Mouse (Mus musculus) kidney, embryonic 16.5 days (tissue): ENCODE measurements around the gene Wnt7b. TPM values are rescaled to one million over a fixed set of nuclear protein-coding genes. Genes with fewer than 3 reads are reported as not detected.

Experiments
- ATAC-seq: fragments of 200-750 bp; cut with Nextera tagmentation; 2 replicates; pipeline ENCODE4 v1.8.0; 2017; ENCODE audit warnings: moderate TSS enrichment; ENCODE audit not compliant: low FRiP score, low TSS enrichment
- H3K27ac ChIP-seq: fragments of 300-500 bp; sonication (generic); 2 replicates; pipeline ENCODE4 v1.5.1; 2014; ENCODE audit warnings: low read length
- H3K27me3 ChIP-seq: fragments of 300-500 bp; sonication (generic); 2 replicates; pipeline ENCODE4 v1.6.1; 2014; ENCODE audit warnings: low read length, control low read depth, mixed read lengths; ENCODE audit not compliant: insufficient read depth
- H3K36me3 ChIP-seq: fragments of 300-500 bp; sonication (generic); 2 replicates; pipeline ENCODE4 v1.6.1; 2014; ENCODE audit warnings: low read length, control low read depth, mixed read lengths; ENCODE audit not compliant: insufficient read depth
- H3K4me1 ChIP-seq: fragments of 300-500 bp; sonication (generic); 2 replicates; pipeline ENCODE4 v1.6.1; 2014; ENCODE audit warnings: low read length, control low read depth, mixed read lengths; ENCODE audit not compliant: insufficient read depth
- H3K4me2 ChIP-seq: fragments of 300-500 bp; sonication (generic); replicated peaks from 2 replicates; pipeline ENCODE4 v1.6.1; 2014; ENCODE audit warnings: low read depth, low read length
- H3K4me3 ChIP-seq: fragments of 300-500 bp; sonication (generic); 2 replicates; pipeline ENCODE4 v1.5.1; 2014; ENCODE audit warnings: mild to moderate bottlenecking, low read length
- H3K9ac ChIP-seq: fragments of 300-500 bp; sonication (generic); replicated peaks from 2 replicates; pipeline ENCODE4 v1.6.1; 2014; ENCODE audit warnings: low read length
- H3K9me3 ChIP-seq: fragments of 300-500 bp; sonication (generic); 2 replicates; pipeline ENCODE4 v1.6.1; 2016; ENCODE audit warnings: low read length, control low read depth
- WGBS: fragments of 180-500 bp; shearing (Covaris S2); extraction: QIAGEN DNeasy Blood & Tissue Kit; methylation state at CpG from one replicate; pipeline ENCODE4 v1.1.7; 2014; 5-methylcytosine and 5-hydroxymethylcytosine counted together
- polyA plus RNA-seq: library from polyadenylated mRNA; unstranded; fragments of >200 nt; fragmentation: Nextera tagmentation; extraction: Ambion mirVana; gene quantifications from 2 replicates; pipeline ENCODE4 v1.2.1, GENCODE M21; 2015

Gene Wnt7b
- polyA plus RNA-seq, 1 experiment from 2014 or later = 22.5 TPM

GRCm38 (mm10) chr15:85612660-85613357, 30.5 kb upstream of the Wnt7b start:
- Histone ChIP-seq H3K4me1 (peaks cover 44% of the 10 kb centered on the region), H3K27ac (peak overlapping the region; percentile 73)
- WGBS = 82% methylated on average over 8 of the region's 8 CpGs

GRCm38 (mm10) chr15:85611701-85612520, 29.6 kb upstream of the Wnt7b start:
- Histone ChIP-seq H3K4me3 (no peak overlapping the region), H3K9me3 (no peaks in the 10 kb centered on the region), H3K4me1 (peaks cover 44% of the 10 kb centered on the region), H3K4me2 (no peak overlapping the region), H3K27ac (peak overlapping the region; percentile 90), H3K27me3 (no peaks in the 10 kb centered on the region), H3K36me3 (no peaks in the 10 kb centered on the region), H3K9ac (peak overlapping the region; percentile 48)
- ATAC-seq = no peak
- 75% methylated on average over 16 of the region's 16 CpGs for WGBS

More at GRCm38 (mm10) chr15:85612660-85613357, 30.5 kb upstream of the Wnt7b start:
- H3K4me3 ChIP-seq = no peak overlapping the region
- H3K4me2 ChIP-seq = no peak overlapping the region
- H3K36me3 ChIP-seq = no peaks in the 10 kb centered on the region
- H3K27me3 ChIP-seq = no peaks in the 10 kb centered on the region
- H3K9me3 ChIP-seq = no peaks in the 10 kb centered on the region
- ATAC-seq = no peak
- H3K9ac ChIP-seq = no peak overlapping the region

- no peaks in the 10 kb centered on the region for H3K9me3 ChIP-seq
- WGBS = 11% methylated on average over 8 of the region's 8 CpGs
- no peak overlapping the region for H3K4me3 ChIP-seq
- 0 out of 2 replicates have a peak overlapping the region, but pooled peaks have one; percentile 1 for H3K4me2 ChIP-seq
- H3K9ac ChIP-seq = peak overlapping the region; percentile 48
- peak; percentile 89 for ATAC-seq
- H3K36me3 ChIP-seq = no peaks in the 10 kb centered on the region
- H3K27me3 ChIP-seq = no peaks in the 10 kb centered on the region
- peaks cover 48% of the 10 kb centered on the region for H3K4me1 ChIP-seq
- H3K27ac ChIP-seq = peak overlapping the region; percentile 90
These were observed 28.4 kb upstream of the Wnt7b start for GRCm38 (mm10) chr15:85610618-85611218.

GRCm38 (mm10) chr15:85610120-85610519, 27.8 kb upstream of the Wnt7b start:
- 69% methylated on average over 5 of the region's 5 CpGs for WGBS
- Histone ChIP-seq H3K9me3 (no peaks in the 10 kb centered on the region), H3K27ac (peak overlapping the region; percentile 90), H3K27me3 (no peaks in the 10 kb centered on the region), H3K36me3 (no peaks in the 10 kb centered on the region), H3K9ac (no peak overlapping the region), H3K4me3 (no peak overlapping the region), H3K4me2 (no peak overlapping the region), H3K4me1 (peaks cover 42% of the 10 kb centered on the region)
- ATAC-seq = no peak; the same call in 1 of the 2 replicates

GRCm38 (mm10) chr15:85609266-85610004, 27.2 kb upstream of the Wnt7b start:
- H3K27me3 ChIP-seq = no peaks in the 10 kb centered on the region
- no peak overlapping the region for H3K4me3 ChIP-seq
- H3K36me3 ChIP-seq = no peaks in the 10 kb centered on the region
- no peak overlapping the region for H3K9ac ChIP-seq
- no peak overlapping the region for H3K27ac ChIP-seq
- no peak overlapping the region for H3K4me2 ChIP-seq
- 86% methylated on average over 5 of the region's 5 CpGs for WGBS
- no peak for ATAC-seq
- H3K9me3 ChIP-seq = no peaks in the 10 kb centered on the region
- H3K4me1 ChIP-seq = peaks cover 38% of the 10 kb centered on the region

- no peak overlapping the region for H3K27ac ChIP-seq
- 33% methylated on average over 17 of the region's 17 CpGs for WGBS
- H3K36me3 ChIP-seq = no peaks in the 10 kb centered on the region
- H3K4me2 ChIP-seq = no peak overlapping the region
- peak overlapping the region; percentile 33; the same call in 1 of the 2 replicates for H3K9ac ChIP-seq
- no peak overlapping the region for H3K4me3 ChIP-seq
- no peaks in the 10 kb centered on the region for H3K9me3 ChIP-seq
- peaks cover 14% of the 10 kb centered on the region for H3K4me1 ChIP-seq
- no peaks in the 10 kb centered on the region for H3K27me3 ChIP-seq
- ATAC-seq = no peak
These were observed 23.8 kb upstream of the Wnt7b start for GRCm38 (mm10) chr15:85605962-85606610.

- H3K4me2 ChIP-seq = no peak overlapping the region
- no peaks in the 10 kb centered on the region for H3K9me3 ChIP-seq
- ATAC-seq = no peak
- 81% methylated on average over 8 of the region's 8 CpGs for WGBS
- H3K27me3 ChIP-seq = no peaks in the 10 kb centered on the region
- no peak overlapping the region for H3K4me3 ChIP-seq
- no peak overlapping the region for H3K27ac ChIP-seq
- H3K9ac ChIP-seq = no peak overlapping the region
- H3K4me1 ChIP-seq = peaks cover 17% of the 10 kb centered on the region; the same call in 1 of the 2 replicates
- no peaks in the 10 kb centered on the region for H3K36me3 ChIP-seq
These were observed 22.7 kb upstream of the Wnt7b start for GRCm38 (mm10) chr15:85604938-85605337.

- no peak overlapping the region for H3K9ac ChIP-seq
- WGBS = 50% methylated on average over 4 of the region's 4 CpGs
- no peak overlapping the region for H3K4me3 ChIP-seq
- no peak for ATAC-seq
- H3K27me3 ChIP-seq = no peaks in the 10 kb centered on the region
- no peak overlapping the region for H3K27ac ChIP-seq
- no peaks in the 10 kb centered on the region for H3K9me3 ChIP-seq
- no peaks in the 10 kb centered on the region for H3K36me3 ChIP-seq
- H3K4me1 ChIP-seq = peaks cover 20% of the 10 kb centered on the region; the same call in 1 of the 2 replicates
- H3K4me2 ChIP-seq = no peak overlapping the region
These were observed 22.2 kb upstream of the Wnt7b start for GRCm38 (mm10) chr15:85604507-85604906.

GRCm38 (mm10) chr15:85603422-85603821, 21.1 kb upstream of the Wnt7b start:
- Histone ChIP-seq H3K4me3 (no peak overlapping the region), H3K4me2 (no peak overlapping the region), H3K27ac (no peak overlapping the region), H3K9ac (no peak overlapping the region), H3K27me3 (no peaks in the 10 kb centered on the region), H3K4me1 (peaks cover 20% of the 10 kb centered on the region; the same call in 1 of the 2 replicates), H3K9me3 (no peaks in the 10 kb centered on the region), H3K36me3 (no peaks in the 10 kb centered on the region)
- no peak for ATAC-seq
- WGBS = 37% methylated on average over 5 of the region's 5 CpGs
